Mouse (Mus musculus) neural tube, embryonic 14.5 days (tissue): ENCODE measurements around the gene Aim2. TPM values are rescaled to one million over a fixed set of nuclear protein-coding genes. Genes with fewer than 3 reads are reported as not detected.
"Not testable (repeated sequence)": the region's sequence is repeated elsewhere in the genome, so short reads cannot be mapped to it uniquely, and the experiment has no call there.

Experiments used
- ATAC-seq: fragments of 200-750 bp; cut with Nextera tagmentation; 2 replicates; pipeline ENCODE4 v1.8.0; 2017; ENCODE audit warnings: low read depth, mild to moderate bottlenecking, moderate TSS enrichment, moderate library complexity
- H3K27ac ChIP-seq: fragments of 300-500 bp; sonication (generic); 2 replicates; pipeline ENCODE4 v1.5.1; 2014; ENCODE audit warnings: low read depth, mild to moderate bottlenecking, control low read depth, low read length, moderate library complexity, mixed read lengths
- H3K27me3 ChIP-seq: fragments of 300-500 bp; sonication (generic); 2 replicates; pipeline ENCODE4 v1.6.1; 2014; ENCODE audit warnings: low read length; ENCODE audit not compliant: control insufficient read depth, insufficient read depth
- H3K36me3 ChIP-seq: fragments of 300-500 bp; sonication (generic); 2 replicates; pipeline ENCODE4 v1.6.1; 2014; ENCODE audit warnings: low read length, mixed read lengths; ENCODE audit not compliant: control insufficient read depth, insufficient read depth
- H3K4me1 ChIP-seq: fragments of 300-500 bp; sonication (generic); 2 replicates; pipeline ENCODE4 v1.6.1; 2014; ENCODE audit warnings: low read length; ENCODE audit not compliant: control insufficient read depth, insufficient read depth
- H3K4me2 ChIP-seq: fragments of 300-500 bp; sonication (generic); 2 replicates; pipeline ENCODE4 v1.6.1; 2014; ENCODE audit warnings: mild to moderate bottlenecking, low read depth, low read length, control low read depth
- H3K4me3 ChIP-seq: fragments of 300-500 bp; sonication (generic); 2 replicates; pipeline ENCODE4 v1.5.1; 2014; ENCODE audit warnings: low read depth, low read length, control low read depth, mixed read lengths
- H3K9ac ChIP-seq: fragments of 300-500 bp; sonication (generic); replicated peaks from 2 replicates; pipeline ENCODE4 v1.6.1; 2014; ENCODE audit warnings: low read depth, mild to moderate bottlenecking, control low read depth, low read length, mixed read lengths
- H3K9me3 ChIP-seq: fragments of 300-500 bp; sonication (generic); 2 replicates; pipeline ENCODE4 v1.6.1; 2016; ENCODE audit warnings: low read length; ENCODE audit not compliant: control insufficient read depth
- WGBS: fragments of 180-500 bp; shearing (Covaris S2); extraction: QIAGEN DNeasy Blood & Tissue Kit; methylation state at CpG from one replicate; pipeline ENCODE4 v1.1.7; 2014; 5-methylcytosine and 5-hydroxymethylcytosine counted together
- polyA plus RNA-seq: library from polyadenylated mRNA; unstranded; fragments of >200 nt; fragmentation: Nextera tagmentation; extraction: Ambion mirVana; gene quantifications from 2 replicates; pipeline ENCODE4 v1.2.1, GENCODE M21; 2014

Gene Aim2
- polyA plus RNA-seq, 1 experiment from 2014 or later: 2.7 TPM

- Histone ChIP-seq H3K9me3 (no peaks in the 10 kb centered on the region), H3K4me2 (no peak overlapping the region), H3K9ac (no peak overlapping the region), H3K4me1 (no peaks in the 10 kb centered on the region), H3K36me3 (no peaks in the 10 kb centered on the region), H3K27ac (no peak overlapping the region), H3K4me3 (no peak overlapping the region), H3K27me3 (no peaks in the 10 kb centered on the region)
- no peak for ATAC-seq
- WGBS: 94% methylated on average over 4 of the region's 4 CpGs
These were observed 99.9 kb downstream of the Aim2 start for GRCm38 (mm10) chr1:173450621-173451020.

- H3K9me3 ChIP-seq: no peaks in the 10 kb centered on the region
- no peaks in the 10 kb centered on the region for H3K27me3 ChIP-seq
- no peak overlapping the region for H3K9ac ChIP-seq
- H3K36me3 ChIP-seq: no peaks in the 10 kb centered on the region
- no peaks in the 10 kb centered on the region for H3K4me1 ChIP-seq
- WGBS: 91% methylated on average over 5 of the region's 5 CpGs
- H3K4me3 ChIP-seq: no peak overlapping the region
- no peak overlapping the region for H3K4me2 ChIP-seq
- H3K27ac ChIP-seq: no peak overlapping the region
- no peak for ATAC-seq
These were observed 101.0 kb downstream of the Aim2 start for GRCm38 (mm10) chr1:173451665-173452064.

GRCm38 (mm10) chr1:173456139-173456754 is 105.6 kb downstream of the Aim2 start:
- Histone ChIP-seq H3K27ac (no peak overlapping the region), H3K9ac (no peak overlapping the region), H3K4me3 (no peak overlapping the region), H3K9me3 (no peaks in the 10 kb centered on the region), H3K4me2 (no peak overlapping the region), H3K4me1 (no peaks in the 10 kb centered on the region), H3K36me3 (no peaks in the 10 kb centered on the region), H3K27me3 (no peaks in the 10 kb centered on the region)
- ATAC-seq: peak; percentile 84; the same call in 1 of the 2 replicates
- 52% methylated on average over 7 of the region's 7 CpGs for WGBS

- H3K27me3 ChIP-seq: no peaks in the 10 kb centered on the region
- no peak overlapping the region for H3K4me3 ChIP-seq
- H3K9ac ChIP-seq: no peak overlapping the region
- 91% methylated on average over 5 of the region's 5 CpGs for WGBS
- no peaks in the 10 kb centered on the region for H3K4me1 ChIP-seq
- no peak overlapping the region for H3K4me2 ChIP-seq
- H3K36me3 ChIP-seq: no peaks in the 10 kb centered on the region
- ATAC-seq: no peak
- H3K27ac ChIP-seq: no peak overlapping the region
- H3K9me3 ChIP-seq: no peaks in the 10 kb centered on the region
These were observed 106.1 kb downstream of the Aim2 start for GRCm38 (mm10) chr1:173456761-173457160.

GRCm38 (mm10) chr1:173480399-173481181 is 129.9 kb downstream of the Aim2 start:
- H3K9me3 ChIP-seq: not testable (repeated sequence)

GRCm38 (mm10) chr1:173481182-173481574 is 130.5 kb downstream of the Aim2 start:
- H3K27ac ChIP-seq, ATAC-seq, H3K4me1 ChIP-seq, H3K9ac ChIP-seq, H3K9me3 ChIP-seq, H3K4me3 ChIP-seq, H3K4me2 ChIP-seq, H3K27me3 ChIP-seq, H3K36me3 ChIP-seq: not testable (repeated sequence)
- 89% methylated on average over 3 of the region's 3 CpGs for WGBS

More at GRCm38 (mm10) chr1:173480399-173481181, 129.9 kb downstream of the Aim2 start:
- H3K27ac ChIP-seq, ATAC-seq, H3K4me1 ChIP-seq, H3K4me2 ChIP-seq, H3K4me3 ChIP-seq, H3K9ac ChIP-seq, H3K27me3 ChIP-seq, H3K36me3 ChIP-seq: not testable (repeated sequence)
- 87% methylated on average over 5 of the region's 5 CpGs for WGBS

- not testable (repeated sequence) for H3K36me3 ChIP-seq, H3K4me3 ChIP-seq, H3K27me3 ChIP-seq, H3K9me3 ChIP-seq, ATAC-seq, H3K27ac ChIP-seq, H3K4me1 ChIP-seq, H3K9ac ChIP-seq, H3K4me2 ChIP-seq
- 86% methylated on average over 3 of the region's 3 CpGs for WGBS
These were observed 140.3 kb downstream of the Aim2 start, which contains the start of gene Ifi206 for GRCm38 (mm10) chr1:173490812-173491480. Gene Ifi206, minus strand, starts transcription at chr1:173491041.

- not testable (repeated sequence) for H3K9me3 ChIP-seq, H3K27ac ChIP-seq, H3K4me2 ChIP-seq, H3K4me1 ChIP-seq, ATAC-seq, H3K9ac ChIP-seq, H3K27me3 ChIP-seq, H3K36me3 ChIP-seq, H3K4me3 ChIP-seq
These were observed 140.8 kb downstream of the Aim2 start for GRCm38 (mm10) chr1:173491483-173491882.

- H3K4me1 ChIP-seq: not testable (repeated sequence)
- WGBS: 96% methylated on average over 2 of the region's 2 CpGs
These were observed 159.9 kb downstream of the Aim2 start for GRCm38 (mm10) chr1:173510595-173510994.

More at GRCm38 (mm10) chr1:173510595-173510994, 159.9 kb downstream of the Aim2 start:
- H3K27ac ChIP-seq, H3K27me3 ChIP-seq, H3K9me3 ChIP-seq, H3K36me3 ChIP-seq, ATAC-seq, H3K4me3 ChIP-seq, H3K9ac ChIP-seq, H3K4me2 ChIP-seq: not testable (repeated sequence)
